Mouse (Mus musculus) CH12.LX (cell line): ENCODE measurements at regions not wholly inside any gene's neighbourhood (a gene's known extent, or its start where the extent isn't known, plus 50 kb on each side); places are given as distances from the start of the nearest gene placed in this dataset.

ENCODE experiments used
- DNase-seq: peaks from one replicate; pipeline ENCODE4 v3.0.0-alpha.2; 2013; ENCODE audit errors: extremely low read depth
- H3K27ac ChIP-seq: 2 replicates; pipeline ENCODE4 v1.5.1; 2012; ENCODE audit warnings: low read depth, mild to moderate bottlenecking, control low read depth, moderate library complexity; ENCODE audit not compliant: insufficient read depth
- H3K27me3 ChIP-seq: replicated peaks from 2 replicates; pipeline ENCODE3; 2012; ENCODE audit warnings: inconsistent platforms
- H3K36me3 ChIP-seq, 2 experiments: replicated peaks in 1 of 2; 2 replicates each; pipeline versions ENCODE3 to v1.6.1; 2012; ENCODE audit warnings: inconsistent platforms in 1 of 2, low read length in 1 of 2, mild to moderate bottlenecking in 1 of 2, mixed read lengths in 1 of 2, moderate library complexity in 1 of 2; ENCODE audit not compliant: control insufficient read depth in 1 of 2, insufficient read depth in 1 of 2
- H3K4me1 ChIP-seq, 2 experiments: 2 replicates each; pipeline ENCODE4 v1.6.1; 2012; ENCODE audit warnings: inconsistent platforms in 1 of 2, moderate library complexity in 1 of 2; ENCODE audit not compliant: insufficient read depth in 2 of 2, control insufficient read depth in 1 of 2
- H3K4me2 ChIP-seq: 2 replicates; pipeline ENCODE4 v1.6.1; 2012; ENCODE audit warnings: low read depth, mild to moderate bottlenecking, control low read depth; ENCODE audit not compliant: poor library complexity, insufficient read depth, severe bottlenecking
- H3K4me3 ChIP-seq, 3 experiments: fragments of 150-350 bp in 1 of 3; sonication (generic) in 1 of 3; replicated peaks in 1 of 3; 2 replicates each; pipeline versions ENCODE3 to v1.5.1; 2011 to 2012; ENCODE audit warnings: low read depth in 2 of 3, low read length in 2 of 3, mild to moderate bottlenecking in 2 of 3, moderate library complexity in 2 of 3, control low read depth in 1 of 3, improper control_type of control experiment in 1 of 3, inconsistent platforms in 1 of 3, mixed read lengths in 1 of 3; ENCODE audit not compliant: poor library complexity in 1 of 3
- H3K79me2 ChIP-seq: replicated peaks from 2 replicates; pipeline ENCODE4 v1.6.1; 2012; ENCODE audit warnings: mild to moderate bottlenecking, moderate library complexity; ENCODE audit not compliant: control insufficient read depth, poor library complexity, insufficient read depth, severe bottlenecking; ENCODE audit errors: extremely low read depth
- H3K9ac ChIP-seq: 2 replicates; pipeline ENCODE4 v1.6.1; 2012; ENCODE audit warnings: low read depth, mild to moderate bottlenecking, control low read depth, moderate library complexity; ENCODE audit not compliant: insufficient read depth
- H3K9me3 ChIP-seq: replicated peaks from 2 replicates; pipeline ENCODE3; 2012; ENCODE audit warnings: low read length, inconsistent platforms, mixed read lengths
- BHLHE40 ChIP-seq: IDR thresholded peaks from 2 replicates; pipeline ENCODE4 v1.6.1; 2011; ENCODE audit warnings: mild to moderate bottlenecking, low read depth, low read length, improper control_type of control experiment
- CHD1 ChIP-seq: IDR thresholded peaks from 2 replicates; pipeline ENCODE4 v1.6.1; 2012; ENCODE audit warnings: low read depth, low read length, improper control_type of control experiment, inconsistent platforms
- ELF1 ChIP-seq: IDR thresholded peaks from 2 replicates; pipeline ENCODE4 v1.6.1; 2014; ENCODE audit warnings: low read depth, mild to moderate bottlenecking, inconsistent platforms, low read length, improper control_type of control experiment
- EP300 ChIP-seq: IDR thresholded peaks from 2 replicates; pipeline ENCODE4 v1.6.1; 2011; ENCODE audit warnings: low read length, improper control_type of control experiment
- ETS1 ChIP-seq: conservative IDR thresholded peaks from 2 replicates; pipeline ENCODE4 v1.6.1; 2012; ENCODE audit warnings: low read depth, mild to moderate bottlenecking, inconsistent platforms, low read length, improper control_type of control experiment, moderate library complexity
- JUN ChIP-seq: IDR thresholded peaks from 2 replicates; pipeline ENCODE4 v1.6.1; 2011; ENCODE audit warnings: low read depth, mild to moderate bottlenecking, low read length, improper control_type of control experiment, moderate library complexity; ENCODE audit not compliant: insufficient read depth
- KAT2A ChIP-seq: IDR thresholded peaks from 2 replicates; pipeline ENCODE4 v1.6.1; 2012; ENCODE audit warnings: low read length, improper control_type of control experiment, inconsistent platforms; ENCODE audit not compliant: insufficient replicate concordance
- MAZ ChIP-seq: IDR thresholded peaks from 2 replicates; pipeline ENCODE4 v1.6.1; 2012; ENCODE audit warnings: low read depth, mild to moderate bottlenecking, inconsistent platforms, low read length, improper control_type of control experiment, moderate library complexity
- MXI1 ChIP-seq: IDR thresholded peaks from 2 replicates; pipeline ENCODE4 v1.6.1; 2011; ENCODE audit warnings: mild to moderate bottlenecking, low read depth, low read length, improper control_type of control experiment
- MYC ChIP-seq: IDR thresholded peaks from 2 replicates; pipeline ENCODE4 v1.6.1; 2011; ENCODE audit warnings: low read depth, mild to moderate bottlenecking, improper control_type of control experiment, low read length
- SMC3 ChIP-seq: IDR thresholded peaks from 2 replicates; pipeline ENCODE4 v1.6.1; 2011; ENCODE audit warnings: low read depth, low read length, improper control_type of control experiment
- ZC3H11A ChIP-seq: IDR thresholded peaks from 2 replicates; pipeline ENCODE4 v1.6.1; 2012; ENCODE audit warnings: low read depth, mild to moderate bottlenecking, inconsistent platforms, low read length, improper control_type of control experiment
- ZKSCAN1 ChIP-seq: IDR thresholded peaks from 2 replicates; pipeline ENCODE4 v1.6.1; 2012; ENCODE audit warnings: low read depth, inconsistent platforms, low read length, improper control_type of control experiment, borderline replicate concordance
- ZNF384 ChIP-seq: IDR thresholded peaks from 2 replicates; pipeline ENCODE4 v1.6.1; 2012; ENCODE audit warnings: low read depth, low read length, improper control_type of control experiment, inconsistent platforms
- dilution Hi-C: fragments of 300-500 bp; cut with MboI; formaldehyde crosslinking; loops from 2 replicates; pipeline ENCODE4 v1.14.3; 2020; ENCODE audit warnings: low sequenced_read_pairs; ENCODE audit not compliant: extremely low pct_unique_long_range_greater_than_20kb, extremely low pct_ligation_motif_present
- in situ Hi-C: fragments of 300-500 bp; cut with MboI; formaldehyde crosslinking; loops from 3 replicates; pipeline ENCODE4 v1.14.3; 2019; ENCODE audit warnings: low sequenced_read_pairs, low pct_ligation_motif_present, low pct_unique_long_range_greater_than_20kb, mixed read lengths

- in situ Hi-C loops = no loop called here
- DNase-seq = no peak
- no peak overlapping the region for H3K9ac ChIP-seq
These were observed 668.5 kb upstream of the Zeb2 start for GRCm38 (mm10) chr2:45785684-45786083.

GRCm38 (mm10) chr2:45783634-45784412 is 666.6 kb upstream of the Zeb2 start:
- Histone ChIP-seq H3K4me2 (no peak overlapping the region), H3K4me1 (no peaks in the 10 kb centered on the region), H3K79me2 (no peaks in the 10 kb centered on the region), H3K27ac (no peak overlapping the region), H3K4me3 (no peak overlapping the region), H3K9ac (no peak overlapping the region), H3K9me3 (no peaks in the 10 kb centered on the region), H3K27me3 (no peaks in the 10 kb centered on the region), H3K36me3 (no peaks in the 10 kb centered on the region)
- TF ChIP-seq JUN = no peak
- TF ChIP-seq CHD1 = no peak
- in situ Hi-C loops (no loop called here), dilution Hi-C loops (no loop called here)
- DNase-seq = no peak

More at GRCm38 (mm10) chr2:45785684-45786083, 668.5 kb upstream of the Zeb2 start:
- Histone ChIP-seq H3K9me3 (no peaks in the 10 kb centered on the region), H3K4me2 (no peak overlapping the region), H3K27ac (no peak overlapping the region), H3K27me3 (no peaks in the 10 kb centered on the region), H3K36me3 (no peaks in the 10 kb centered on the region), H3K4me3 (no peak overlapping the region), H3K79me2 (no peaks in the 10 kb centered on the region), H3K4me1 (no peaks in the 10 kb centered on the region)
- TF ChIP-seq EP300 = no peak
- TF ChIP-seq MAZ = no peak
- TF ChIP-seq MYC = no peak
- no peak for TF ChIP-seq ETS1
- TF ChIP-seq BHLHE40 = no peak
- no peak for TF ChIP-seq ELF1
- no peak for TF ChIP-seq KAT2A
- no peak for TF ChIP-seq ZKSCAN1
- TF ChIP-seq CHD1 = no peak
- TF ChIP-seq MXI1 = no peak
- no peak for TF ChIP-seq SMC3
- TF ChIP-seq ZC3H11A = no peak
- TF ChIP-seq ZNF384 = no peak
- dilution Hi-C loops = no loop called here
